Mouse (Mus musculus): Measurements from ENCODE around the gene Fam20a.

DNA sequence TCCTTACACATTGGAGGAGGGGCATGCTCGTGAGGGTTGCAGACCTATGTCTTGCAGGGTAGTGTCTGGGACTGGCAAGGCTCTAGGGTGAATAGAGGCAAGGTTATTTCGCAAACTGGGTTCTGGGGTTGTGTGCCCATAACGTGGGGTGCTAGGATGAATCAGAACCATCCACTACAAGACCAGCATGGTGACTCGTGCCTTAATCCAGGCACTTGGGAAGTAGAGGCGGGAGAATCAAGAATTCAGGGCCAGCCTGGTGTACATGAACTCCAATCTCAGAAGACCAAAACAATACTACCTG lies 50.1 kb downstream of the Fam20a start:
- no peak for TF ChIP-seq CTCF (IDR thresholded peaks at IDR 0.05; ENCODE audit: extremely low read depth, insufficient read length, insufficient replicate concordance, low read depth, low read length)
- TF ChIP-seq POLR2A (IDR thresholded peaks at IDR 0.05; ENCODE audit: low read depth, low read length): no peak

All from small intestine, adult 2 months (tissue).